Mouse (Mus musculus) granulocyte monocyte progenitor cell, adult 5-6 weeks (primary cell): ENCODE measurements around the gene Myoz1. TPM values are rescaled to one million over a fixed set of nuclear protein-coding genes. Genes with fewer than 3 reads are reported as not detected.

Source experiments
- ATAC-seq: replicated peaks from 2 replicates; pipeline ENCODE4 v1.8.0; 2016; ENCODE audit warnings: mild to moderate bottlenecking, moderate TSS enrichment, inconsistent platforms; ENCODE audit not compliant: poor library complexity, severe bottlenecking
- total RNA-seq, 2 experiments: library from RNA; stranded (forward) in 1 of 2; stranded (reverse) in 1 of 2; fragments of 200-712, 200-1000 nt in 1 of 2; fragments of >200 nt in 1 of 2; fragmentation: Nextera tagmentation in 1 of 2; gene quantifications; 2 replicates each; pipeline ENCODE4 v1.2.3; 2014 to 2017

Myoz1 gene
- total RNA-seq, 2 experiments from 2014 or later = not detected

DNA sequence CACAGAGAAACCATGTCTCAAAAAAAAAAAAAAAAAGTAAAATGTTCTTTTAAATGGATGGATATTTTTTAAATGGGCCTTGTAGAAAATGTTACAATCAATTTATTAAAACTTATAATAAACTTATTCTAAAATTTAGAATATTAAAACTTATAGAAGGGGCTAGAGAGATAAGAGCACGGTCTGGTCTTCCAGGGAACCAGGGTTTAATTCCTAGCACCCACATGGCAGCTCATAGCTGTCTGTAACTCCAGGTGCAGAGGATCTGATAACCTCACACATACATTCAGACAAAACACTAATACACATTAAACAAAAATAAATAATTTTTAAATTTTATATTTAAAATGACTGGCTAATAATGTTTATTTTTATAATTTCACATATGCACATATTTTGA, 55.1 kb downstream of the Myoz1 start:
- no peak for ATAC-seq

DNA sequence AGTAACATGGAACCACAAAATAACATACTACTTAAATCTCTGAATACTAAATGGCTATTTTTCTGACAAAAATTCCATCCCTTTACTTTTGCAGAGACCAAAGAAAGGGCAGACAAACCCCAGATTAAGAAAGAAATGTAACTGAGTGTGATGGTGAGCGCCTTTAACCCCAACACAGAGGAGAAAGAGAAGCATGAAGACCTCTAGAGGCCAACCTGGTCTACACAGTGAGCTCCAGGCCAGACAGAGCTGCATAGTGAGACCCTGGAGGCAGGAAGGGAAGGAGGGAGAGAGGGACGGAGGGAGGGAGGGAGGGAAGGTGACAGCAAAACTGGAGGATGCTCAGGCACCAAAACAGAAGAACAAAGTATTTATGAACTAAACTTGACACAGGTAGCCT, 56.1 kb downstream of the Myoz1 start:
- ATAC-seq = no peak

DNA sequence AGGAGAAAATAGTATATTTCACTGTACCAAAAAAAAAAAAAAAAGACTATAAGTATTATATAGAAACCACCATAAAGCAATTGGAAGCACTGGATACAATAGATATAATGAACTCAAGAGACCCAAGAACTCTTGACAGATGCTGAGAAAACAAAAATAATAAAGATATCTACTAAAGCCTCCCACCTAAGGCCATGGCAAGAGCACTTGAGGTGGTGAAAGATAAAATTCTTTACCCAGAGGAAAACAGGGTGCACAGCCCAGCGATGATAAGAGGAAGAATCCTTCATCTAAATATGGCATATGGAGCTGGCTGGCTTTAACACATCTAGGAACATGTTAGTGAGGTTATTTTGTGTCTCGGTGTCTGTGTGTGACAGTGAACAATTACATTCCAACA, 56.8 kb downstream of the Myoz1 start:
- no peak for ATAC-seq

Other genes starting within 250 kb of the Myoz1 start
- gene Cfap70, start 204.3 kb downstream of the Myoz1 start, total RNA-seq (2014; fragmentation: Nextera tagmentation) = not detected in 2 replicates
- gene Cfap70, start 204.3 kb downstream of the Myoz1 start, total RNA-seq (2017) = not detected in 2 replicates
- gene Anxa7, start 176.4 kb downstream of the Myoz1 start, total RNA-seq (2014; fragmentation: Nextera tagmentation) = 56.9 and 70.7 TPM in 2 replicates
- 59.0 and 59.1 TPM in 2 replicates for gene Anxa7, start 176.4 kb downstream of the Myoz1 start, total RNA-seq (2017)
- 3.2 and 4.4 TPM in 2 replicates for gene Mss51, start 159.6 kb downstream of the Myoz1 start, total RNA-seq (2014; fragmentation: Nextera tagmentation)
- gene Mss51, start 159.6 kb downstream of the Myoz1 start, total RNA-seq (2017) = 0.72 and 1.3 TPM in 2 replicates
- 108 and 132 TPM in 2 replicates for gene Ppp3cb, start 110.0 kb downstream of the Myoz1 start, total RNA-seq (2014; fragmentation: Nextera tagmentation)
- gene Ppp3cb, start 110.0 kb downstream of the Myoz1 start, total RNA-seq (2017) = 52.9 and 74.9 TPM in 2 replicates
- gene Usp54, start 15.5 kb downstream of the Myoz1 start, total RNA-seq (2014; fragmentation: Nextera tagmentation) = 5.1 and 9.4 TPM in 2 replicates
- gene Usp54, start 15.5 kb downstream of the Myoz1 start, total RNA-seq (2017) = 4.1 and 4.6 TPM in 2 replicates
- gene Synpo2l, start 11.8 kb upstream of the Myoz1 start, total RNA-seq (2014; fragmentation: Nextera tagmentation) = 0.32 and 0.56 TPM in 2 replicates
- not detected in 2 replicates for gene Synpo2l, start 11.8 kb upstream of the Myoz1 start, total RNA-seq (2017)
- gene Sec24c, start 17.8 kb upstream of the Myoz1 start, total RNA-seq (2014; fragmentation: Nextera tagmentation) = 102 and 121 TPM in 2 replicates
- 88.3 and 103 TPM in 2 replicates for gene Sec24c, start 17.8 kb upstream of the Myoz1 start, total RNA-seq (2017)
- gene Fut11, start 38.4 kb upstream of the Myoz1 start, total RNA-seq (2014; fragmentation: Nextera tagmentation) = 9.0 and 9.3 TPM in 2 replicates
- gene Fut11, start 38.4 kb upstream of the Myoz1 start, total RNA-seq (2017) = 7.5 and 9.3 TPM in 2 replicates
- 193 and 202 TPM in 2 replicates for gene Chchd1, start 46.5 kb upstream of the Myoz1 start, total RNA-seq (2014; fragmentation: Nextera tagmentation)
- 130 and 186 TPM in 2 replicates for gene Chchd1, start 46.5 kb upstream of the Myoz1 start, total RNA-seq (2017)
- 47.5 and 51.8 TPM in 2 replicates for gene Zswim8, start 51.0 kb upstream of the Myoz1 start, total RNA-seq (2014; fragmentation: Nextera tagmentation)
- 21.1 and 23.2 TPM in 2 replicates for gene Zswim8, start 51.0 kb upstream of the Myoz1 start, total RNA-seq (2017)
- gene Ndst2, start 78.0 kb upstream of the Myoz1 start, total RNA-seq (2014; fragmentation: Nextera tagmentation) = 24.5 and 27.8 TPM in 2 replicates
- gene Ndst2, start 78.0 kb upstream of the Myoz1 start, total RNA-seq (2017) = 6.2 and 7.2 TPM in 2 replicates
- gene Camk2g, start 137.5 kb upstream of the Myoz1 start, total RNA-seq (2014; fragmentation: Nextera tagmentation) = 28.0 and 35.2 TPM in 2 replicates
- 50.3 and 65.9 TPM in 2 replicates for gene Camk2g, start 137.5 kb upstream of the Myoz1 start, total RNA-seq (2017)
- gene Plau, start 180.1 kb upstream of the Myoz1 start, total RNA-seq (2014; fragmentation: Nextera tagmentation) = 2.9 and 4.2 TPM in 2 replicates
- 7.5 and 9.1 TPM in 2 replicates for gene Plau, start 180.1 kb upstream of the Myoz1 start, total RNA-seq (2017)